In the genomic region with DNA sequence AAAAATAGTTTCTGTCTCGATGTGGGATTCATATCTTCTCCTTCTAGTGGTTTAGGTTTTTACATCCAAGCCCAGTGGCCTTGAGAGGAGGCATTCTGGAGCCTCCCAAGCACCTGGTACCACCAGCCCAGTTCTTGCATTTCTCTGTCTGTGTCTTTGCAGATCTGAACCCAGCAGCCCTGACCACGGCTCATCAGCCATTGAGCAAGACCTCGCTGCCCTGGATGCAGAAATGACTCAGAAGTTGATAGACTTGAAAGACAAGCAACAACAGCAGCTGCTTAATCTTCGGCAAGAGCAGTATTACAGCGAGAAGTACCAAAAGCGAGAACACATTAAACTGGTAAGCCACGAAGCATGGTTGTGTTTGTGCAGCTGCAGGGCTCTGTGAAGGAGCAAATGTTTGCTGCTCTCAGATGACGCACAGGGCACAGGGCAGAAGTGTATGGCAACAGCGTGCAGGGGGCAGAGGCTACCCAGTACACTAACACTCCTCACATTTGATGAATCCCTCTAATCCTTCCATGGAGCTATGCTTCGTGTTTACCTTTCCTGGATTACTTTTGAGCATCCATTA, we compare ENCODE assay signal across 16 mouse cellular contexts.
DNase-seq lines count a peak whose midpoint lies in the region; ATAC-seq lines count a peak whose summit lies in the region.
"Had no signal": no experiment of that assay in that cellular context is flagged by ENCODE, and none has a peak within 500 bp of the region (broad histone marks: within the 10 kb centered on the region; RNA-seq: fewer than 3 reads in every experiment).

No protein-coding gene starts in this region.

- no peak overlapping the region for H3K27ac ChIP-seq in embryonic facial prominence, embryonic 14.5 days (replicated peaks; ENCODE audit: low read depth, low read length)
- no peak overlapping the region for H3K27ac ChIP-seq in stomach, embryonic 15.5 days
- H3K27ac ChIP-seq: liver, embryonic 13.5 days; macrophage had no signal

- no peak overlapping the region for H3K4me2 ChIP-seq in embryonic facial prominence, embryonic 14.5 days (ENCODE audit: low read depth, low read length)
- H3K4me2 ChIP-seq in stomach, embryonic 15.5 days = no peak overlapping the region
- H3K4me2 ChIP-seq: liver, embryonic 13.5 days had no signal

- H3K36me3 ChIP-seq in embryonic facial prominence, embryonic 14.5 days (ENCODE audit: control insufficient read depth, insufficient read depth, low read length) = no peaks in the 10 kb centered on the region
- no peaks in the 10 kb centered on the region for H3K36me3 ChIP-seq in stomach, embryonic 15.5 days
- H3K36me3 ChIP-seq: liver, embryonic 13.5 days had no signal

- H3K9me3 ChIP-seq in embryonic facial prominence, embryonic 14.5 days (ENCODE audit: control insufficient read depth, low read length) = no peaks in the 10 kb centered on the region
- no peaks in the 10 kb centered on the region for H3K9me3 ChIP-seq in stomach, embryonic 15.5 days
- H3K9me3 ChIP-seq: liver, embryonic 13.5 days had no signal

- ATAC-seq in embryonic facial prominence, embryonic 14.5 days (ENCODE audit: low read depth) = no peak
- ATAC-seq in stomach, embryonic 15.5 days (ENCODE audit: insufficient read depth, low FRiP score, low read depth) = peak; percentile 31; the same call in 1 of the 2 replicates
- no peak for ATAC-seq in frontal cortex, adult (ENCODE audit: low TSS enrichment)
- ATAC-seq: forebrain, postnatal 0 days had no signal

- H3K4me1 ChIP-seq in embryonic facial prominence, embryonic 14.5 days (ENCODE audit: control insufficient read depth, insufficient read depth, low read length) = no peaks in the 10 kb centered on the region
- H3K4me1 ChIP-seq in stomach, embryonic 15.5 days = no peaks in the 10 kb centered on the region
- H3K4me1 ChIP-seq: liver, embryonic 13.5 days had no signal

- no peaks in the 10 kb centered on the region for H3K27me3 ChIP-seq in embryonic facial prominence, embryonic 14.5 days (replicated peaks; ENCODE audit: control insufficient read depth, insufficient read depth, low read length)
- H3K27me3 ChIP-seq in stomach, embryonic 15.5 days (replicated peaks) = no peaks in the 10 kb centered on the region
- H3K27me3 ChIP-seq: liver, embryonic 13.5 days had no signal

- DNase-seq in urinary bladder, adult 18-20 months (ENCODE audit: low spot score in 2 of 2) = peak; percentile 11 to 15
- DNase-seq in urinary bladder, adult 2 months (ENCODE audit: low spot score) = no peak
- DNase-seq in adrenal gland, postnatal 10 days = peak; percentile 23
- DNase-seq in embryonic facial prominence, embryonic 14.5 days (ENCODE audit: low spot score) = peak; percentile 43
- no peak for DNase-seq in layer of hippocampus, adult 9-11 months
- DNase-seq in layer of hippocampus, postnatal 14 days (ENCODE audit: low spot score in 2 of 2) = no peak
- DNase-seq: cerebellum, adult 18-20 months; forebrain, postnatal 0 days; kidney, adult 2 months; layer of hippocampus, postnatal 36 days; liver, embryonic 13.5 days; right cerebral cortex, postnatal 4 days; thymus, postnatal 4 days had no signal

- WGBS in embryonic facial prominence, embryonic 14.5 days = 51% methylated on average over 10 of the region's 10 CpGs
- WGBS in stomach, embryonic 15.5 days = 41% methylated on average over 10 of the region's 10 CpGs

- H3K4me3 ChIP-seq in embryonic facial prominence, embryonic 14.5 days (ENCODE audit: low read depth, low read length) = no peak overlapping the region
- H3K4me3 ChIP-seq in stomach, embryonic 15.5 days (replicated peaks) = no peak overlapping the region
- H3K4me3 ChIP-seq: liver, embryonic 13.5 days had no signal

- no peak overlapping the region for H3K9ac ChIP-seq in embryonic facial prominence, embryonic 14.5 days (ENCODE audit: low read depth, low read length)
- no peak overlapping the region for H3K9ac ChIP-seq in stomach, embryonic 15.5 days
- H3K9ac ChIP-seq: forebrain, postnatal 0 days; liver, embryonic 13.5 days had no signal

Comparison
In these comparisons a context has a peak if more than half of its experiments do, and no peak if none do; other contexts are left out.
1. DNase-seq: peak in urinary bladder, adult 18-20 months (2 of 2), adrenal gland, postnatal 10 days (single experiment) and embryonic facial prominence, embryonic 14.5 days (single experiment); none in urinary bladder, adult 2 months (single experiment), layer of hippocampus, adult 9-11 months (single experiment) and layer of hippocampus, postnatal 14 days (0 of 2).